Mouse (Mus musculus): ENCODE results near the gene Plin5. TPM values are rescaled to one million over a fixed set of nuclear protein-coding genes. Genes with fewer than 3 reads are reported as not detected.

Plin5 gene
- 0.62 and 1.2 TPM in 2 replicates for polyA plus RNA-seq (2015; fragmentation: Nextera tagmentation; extraction: Ambion mirVana)

GRCm38 (mm10) chr17:56117251-56117710, at the start of gene Plin5:
TSS of gene Plin5 (minus strand) at chr17:56117596.
- peak; percentile 76 for ATAC-seq (ENCODE audit: insufficient read depth, low FRiP score)
- 1% methylated on average over 27 of the region's 27 CpGs for WGBS
- Histone ChIP-seq H3K4me3 (replicated peaks; ENCODE audit: low read length) (peak within 1 kb of the TSS; percentile 33), H3K9me3 (replicated peaks; ENCODE audit: control insufficient read depth, low read length) (peaks cover 2% of the 10 kb centered on the region), H3K9ac (ENCODE audit: low read length) (no peak within 1 kb of the TSS; the same call in 1 of the 2 replicates), H3K4me2 (ENCODE audit: low read depth, low read length) (peak within 1 kb of the TSS; percentile 55), H3K27ac (ENCODE audit: low read length) (no peak within 1 kb of the TSS), H3K4me1 (ENCODE audit: control insufficient read depth, insufficient read depth, low read length) (peaks cover 4% of the 10 kb centered on the region; the same call in 1 of the 2 replicates), H3K36me3 (ENCODE audit: control insufficient read depth, insufficient read depth, low read length) (no peaks in the 10 kb centered on the region), H3K27me3 (ENCODE audit: control insufficient read depth, insufficient read depth, low read length) (peaks cover 29% of the 10 kb centered on the region)

- H3K27ac ChIP-seq (ENCODE audit: low read length), result no peak overlapping the region
- H3K9ac ChIP-seq (ENCODE audit: low read length), result no peak overlapping the region
- H3K27me3 ChIP-seq (ENCODE audit: control insufficient read depth, insufficient read depth, low read length), result no peaks in the 10 kb centered on the region
- no peak overlapping the region for H3K4me2 ChIP-seq (ENCODE audit: low read depth, low read length)
- H3K4me3 ChIP-seq (replicated peaks; ENCODE audit: low read length), result no peak overlapping the region
- ATAC-seq (ENCODE audit: insufficient read depth, low FRiP score), result no peak
- peaks cover 22% of the 10 kb centered on the region for H3K4me1 ChIP-seq (ENCODE audit: control insufficient read depth, insufficient read depth, low read length)
- WGBS, result 46% methylated on average over 11 of the region's 11 CpGs
- no peaks in the 10 kb centered on the region for H3K9me3 ChIP-seq (replicated peaks; ENCODE audit: control insufficient read depth, low read length)
- H3K36me3 ChIP-seq (ENCODE audit: control insufficient read depth, insufficient read depth, low read length), result no peaks in the 10 kb centered on the region
Measured at GRCm38 (mm10) chr17:56165671-56166070, 48.3 kb upstream of the Plin5 start.

GRCm38 (mm10) chr17:56164510-56164909, 47.1 kb upstream of the Plin5 start:
- Histone ChIP-seq H3K9ac (ENCODE audit: low read length) (no peak overlapping the region), H3K4me2 (ENCODE audit: low read depth, low read length) (0 out of 2 replicates have a peak overlapping the region, but pooled peaks have one; percentile 63), H3K9me3 (replicated peaks; ENCODE audit: control insufficient read depth, low read length) (no peaks in the 10 kb centered on the region), H3K4me1 (ENCODE audit: control insufficient read depth, insufficient read depth, low read length) (peaks cover 22% of the 10 kb centered on the region), H3K4me3 (replicated peaks; ENCODE audit: low read length) (no peak overlapping the region), H3K36me3 (ENCODE audit: control insufficient read depth, insufficient read depth, low read length) (no peaks in the 10 kb centered on the region), H3K27me3 (ENCODE audit: control insufficient read depth, insufficient read depth, low read length) (0 out of 2 replicates have a peak, but pooled peaks cover 2% of the 10 kb centered on the region), H3K27ac (ENCODE audit: low read length) (no peak overlapping the region)
- ATAC-seq (ENCODE audit: insufficient read depth, low FRiP score), result no peak
- WGBS, result 81% methylated on average over 3 of the region's 3 CpGs

DNA sequence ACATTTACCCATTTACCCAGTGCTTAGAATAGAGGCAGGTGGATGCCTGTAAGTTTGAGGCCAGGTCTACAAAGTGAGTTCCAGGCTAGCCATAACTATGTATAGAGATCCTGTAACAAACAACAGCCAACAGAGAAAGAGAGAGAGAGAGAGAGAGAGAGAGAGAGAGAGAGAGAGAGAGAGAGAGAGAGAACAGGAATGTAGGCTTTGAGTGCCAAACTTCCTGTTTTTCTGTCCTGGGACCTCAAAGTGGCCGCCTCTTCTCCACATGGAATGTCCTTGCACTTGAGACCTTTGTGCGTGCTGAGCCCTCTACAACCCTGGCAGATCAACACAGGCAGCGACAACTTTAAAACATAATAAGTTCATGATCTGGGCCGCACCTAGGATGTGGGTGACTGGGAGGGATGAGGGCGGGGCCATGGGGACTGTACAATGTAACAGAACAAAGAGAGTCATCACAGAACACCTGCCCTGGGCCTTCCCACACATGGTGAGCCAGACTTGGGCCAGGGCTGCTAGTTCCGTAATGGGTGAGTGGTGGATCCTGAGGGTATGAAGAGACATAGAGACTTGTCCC, 46.2 kb upstream of the Plin5 start:
- no peaks in the 10 kb centered on the region for H3K36me3 ChIP-seq (ENCODE audit: control insufficient read depth, insufficient read depth, low read length)
- H3K9ac ChIP-seq (ENCODE audit: low read length), result peak overlapping the region; percentile 69; the same call in 1 of the 2 replicates
- 58% methylated on average over 6 of the region's 6 CpGs for WGBS
- peak overlapping the region; percentile 56 for H3K27ac ChIP-seq (ENCODE audit: low read length)
- peak; percentile 25; the same call in 1 of the 2 replicates for ATAC-seq (ENCODE audit: insufficient read depth, low FRiP score)
- peaks cover 22% of the 10 kb centered on the region for H3K4me1 ChIP-seq (ENCODE audit: control insufficient read depth, insufficient read depth, low read length)
- 0 out of 2 replicates have a peak, but pooled peaks cover 2% of the 10 kb centered on the region for H3K27me3 ChIP-seq (ENCODE audit: control insufficient read depth, insufficient read depth, low read length)
- peak overlapping the region; percentile 57 for H3K4me3 ChIP-seq (replicated peaks; ENCODE audit: low read length)
- H3K9me3 ChIP-seq (replicated peaks; ENCODE audit: control insufficient read depth, low read length), result no peaks in the 10 kb centered on the region
- peak overlapping the region; percentile 63 for H3K4me2 ChIP-seq (ENCODE audit: low read depth, low read length)

GRCm38 (mm10) chr17:56162231-56162774, 44.9 kb upstream of the Plin5 start, which contains the start of gene Tnfaip8l1:
TSS of gene Tnfaip8l1 (plus strand) at chr17:56162477.
- peak; percentile 96 for ATAC-seq (ENCODE audit: insufficient read depth, low FRiP score)
- Histone ChIP-seq H3K9ac (ENCODE audit: low read length) (peak within 1 kb of the TSS; percentile 69), H3K4me2 (ENCODE audit: low read depth, low read length) (peak within 1 kb of the TSS; percentile 63), H3K9me3 (replicated peaks; ENCODE audit: control insufficient read depth, low read length) (no peaks in the 10 kb centered on the region), H3K27ac (ENCODE audit: low read length) (peak within 1 kb of the TSS; percentile 56), H3K27me3 (ENCODE audit: control insufficient read depth, insufficient read depth, low read length) (peaks cover 11% of the 10 kb centered on the region; the same call in 1 of the 2 replicates), H3K36me3 (ENCODE audit: control insufficient read depth, insufficient read depth, low read length) (no peaks in the 10 kb centered on the region), H3K4me3 (replicated peaks; ENCODE audit: low read length) (peak within 1 kb of the TSS; percentile 57), H3K4me1 (ENCODE audit: control insufficient read depth, insufficient read depth, low read length) (peaks cover 22% of the 10 kb centered on the region)
- WGBS, result 2% methylated on average over 30 of the region's 30 CpGs

GRCm38 (mm10) chr17:56159729-56160128, 42.3 kb upstream of the Plin5 start:
- WGBS, result 2% methylated on average over 9 of the region's 9 CpGs
- no peaks in the 10 kb centered on the region for H3K9me3 ChIP-seq (replicated peaks; ENCODE audit: control insufficient read depth, low read length)
- H3K36me3 ChIP-seq (ENCODE audit: control insufficient read depth, insufficient read depth, low read length), result no peaks in the 10 kb centered on the region
- peaks cover 22% of the 10 kb centered on the region for H3K27me3 ChIP-seq (ENCODE audit: control insufficient read depth, insufficient read depth, low read length)
- H3K4me3 ChIP-seq (replicated peaks; ENCODE audit: low read length), result no peak overlapping the region
- H3K4me2 ChIP-seq (ENCODE audit: low read depth, low read length), result no peak overlapping the region
- H3K9ac ChIP-seq (ENCODE audit: low read length), result no peak overlapping the region
- ATAC-seq (ENCODE audit: insufficient read depth, low FRiP score), result no peak
- no peak overlapping the region for H3K27ac ChIP-seq (ENCODE audit: low read length)
- peaks cover 18% of the 10 kb centered on the region for H3K4me1 ChIP-seq (ENCODE audit: control insufficient read depth, insufficient read depth, low read length)

- 28% methylated on average over 9 of the region's 9 CpGs for WGBS
- Histone ChIP-seq H3K4me3 (replicated peaks; ENCODE audit: low read length) (no peak overlapping the region), H3K27ac (ENCODE audit: low read length) (no peak overlapping the region), H3K9ac (ENCODE audit: low read length) (no peak overlapping the region), H3K27me3 (ENCODE audit: control insufficient read depth, insufficient read depth, low read length) (peaks cover 33% of the 10 kb centered on the region), H3K4me2 (ENCODE audit: low read depth, low read length) (no peak overlapping the region), H3K36me3 (ENCODE audit: control insufficient read depth, insufficient read depth, low read length) (no peaks in the 10 kb centered on the region), H3K9me3 (replicated peaks; ENCODE audit: control insufficient read depth, low read length) (no peaks in the 10 kb centered on the region), H3K4me1 (ENCODE audit: control insufficient read depth, insufficient read depth, low read length) (peaks cover 11% of the 10 kb centered on the region; the same call in 1 of the 2 replicates)
- peak; percentile 79; the same call in 1 of the 2 replicates for ATAC-seq (ENCODE audit: insufficient read depth, low FRiP score)
Measured at GRCm38 (mm10) chr17:56153643-56154042, 36.2 kb upstream of the Plin5 start.

DNA sequence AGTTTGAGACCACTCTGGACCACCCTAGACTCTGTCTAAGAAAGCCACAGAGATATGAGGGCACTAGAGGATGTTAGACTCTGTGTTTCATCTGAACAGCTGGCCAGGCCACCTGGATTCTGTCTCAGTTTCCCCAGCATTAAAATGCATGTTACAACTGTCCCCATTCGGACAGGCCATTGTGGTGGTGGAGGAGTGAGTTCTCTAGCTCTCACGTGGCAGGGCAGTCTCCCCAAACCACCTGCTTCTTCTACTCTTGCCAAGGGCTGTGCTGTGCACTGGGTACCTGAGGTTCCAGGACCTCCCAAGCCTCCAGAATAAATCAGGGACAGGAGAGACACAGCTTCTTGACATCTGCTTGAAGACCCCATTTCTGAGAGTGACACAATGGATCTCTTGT, 32.5 kb upstream of the Plin5 start:
- ATAC-seq (ENCODE audit: insufficient read depth, low FRiP score), result no peak
- Histone ChIP-seq H3K9ac (ENCODE audit: low read length) (no peak overlapping the region), H3K4me2 (ENCODE audit: low read depth, low read length) (no peak overlapping the region), H3K27ac (ENCODE audit: low read length) (no peak overlapping the region), H3K4me1 (ENCODE audit: control insufficient read depth, insufficient read depth, low read length) (peaks cover 11% of the 10 kb centered on the region; the same call in 1 of the 2 replicates), H3K36me3 (ENCODE audit: control insufficient read depth, insufficient read depth, low read length) (no peaks in the 10 kb centered on the region), H3K27me3 (ENCODE audit: control insufficient read depth, insufficient read depth, low read length) (peaks cover 23% of the 10 kb centered on the region), H3K4me3 (replicated peaks; ENCODE audit: low read length) (no peak overlapping the region), H3K9me3 (replicated peaks; ENCODE audit: control insufficient read depth, low read length) (no peaks in the 10 kb centered on the region)
- WGBS, result 44% methylated on average over 2 of the region's 2 CpGs
